In genomic region chr12:28587949-28588348, GRCm38 (mm10) we compare ENCODE assay signal across 17 mouse cellular contexts. TPM values are rescaled to one million over a fixed set of nuclear protein-coding genes. Genes with fewer than 3 reads are reported as not detected.
DNase-seq lines count a peak whose midpoint lies in the region; ATAC-seq lines count a peak whose summit lies in the region.
"Had no signal": no experiment of that assay in that cellular context is flagged by ENCODE, and none has a peak within 500 bp of the region (broad histone marks: within the 10 kb centered on the region; RNA-seq: fewer than 3 reads in every experiment).

No protein-coding gene starts in this region.

- H3K4me1 ChIP-seq in forebrain, embryonic 15.5 days, result peaks cover 25% of the 10 kb centered on the region
- peaks cover 19% of the 10 kb centered on the region for H3K4me1 ChIP-seq in forebrain, embryonic 12.5 days
- peaks cover 32% of the 10 kb centered on the region for H3K4me1 ChIP-seq in hindbrain, embryonic 15.5 days (replicated peaks)
- H3K4me1 ChIP-seq in liver, embryonic 11.5 days (replicated peaks; ENCODE audit: control insufficient read depth, insufficient read depth, low read length), result no peaks in the 10 kb centered on the region; the same call in 1 of the 2 replicates

- no peak overlapping the region for H3K9ac ChIP-seq in forebrain, embryonic 15.5 days (replicated peaks)
- H3K9ac ChIP-seq in forebrain, embryonic 12.5 days, result no peak overlapping the region
- no peak overlapping the region for H3K9ac ChIP-seq in hindbrain, embryonic 15.5 days
- H3K9ac ChIP-seq in liver, embryonic 11.5 days (ENCODE audit: low read depth, low read length), result no peak overlapping the region
- H3K9ac ChIP-seq: liver, embryonic 14.5 days had no signal

- WGBS in forebrain, embryonic 15.5 days, result 55% methylated on average over 6 of the region's 6 CpGs
- 79% methylated on average over 6 of the region's 6 CpGs for WGBS in forebrain, embryonic 12.5 days
- 36% methylated on average over 6 of the region's 6 CpGs for WGBS in hindbrain, embryonic 15.5 days
- WGBS in liver, embryonic 11.5 days, result 81% methylated on average over 6 of the region's 6 CpGs

- DNase-seq in left cerebral cortex, adult 8-10 months (ENCODE audit: low spot score in 2 of 2), result peak; percentile 26 to 93
- DNase-seq in right cerebral cortex, postnatal 10 days (ENCODE audit: low spot score in 2 of 2), result peak; percentile 85 to 94
- DNase-seq in cerebellum, adult 18-20 months, result no peak
- DNase-seq in kidney, adult 9 months, result no peak
- DNase-seq in liver, embryonic 11.5 days (ENCODE audit: low spot score), result no peak
- DNase-seq: cerebellum, adult 11 months; gastrocnemius, postnatal 36 days; kidney, postnatal 10 days had no signal

- no peaks in the 10 kb centered on the region for H3K36me3 ChIP-seq in forebrain, embryonic 15.5 days
- H3K36me3 ChIP-seq in forebrain, embryonic 12.5 days (replicated peaks), result no peaks in the 10 kb centered on the region
- H3K36me3 ChIP-seq in hindbrain, embryonic 15.5 days, result no peaks in the 10 kb centered on the region
- H3K36me3 ChIP-seq in liver, embryonic 11.5 days (ENCODE audit: control insufficient read depth, insufficient read depth, low read length), result no peaks in the 10 kb centered on the region
- H3K36me3 ChIP-seq: embryonic facial prominence, embryonic 13.5 days; G1E had no signal

- no peak overlapping the region for H3K4me2 ChIP-seq in forebrain, embryonic 15.5 days (replicated peaks)
- H3K4me2 ChIP-seq in forebrain, embryonic 12.5 days, result no peak overlapping the region
- no peak overlapping the region for H3K4me2 ChIP-seq in hindbrain, embryonic 15.5 days
- no peak overlapping the region for H3K4me2 ChIP-seq in liver, embryonic 11.5 days
- H3K4me2 ChIP-seq: embryonic facial prominence, embryonic 13.5 days had no signal

- H3K4me3 ChIP-seq in forebrain, embryonic 15.5 days, result no peak overlapping the region
- H3K4me3 ChIP-seq in forebrain, embryonic 12.5 days (replicated peaks), result no peak overlapping the region
- no peak overlapping the region for H3K4me3 ChIP-seq in hindbrain, embryonic 15.5 days
- no peak overlapping the region for H3K4me3 ChIP-seq in liver, embryonic 11.5 days (ENCODE audit: low read depth, low read length)
- H3K4me3 ChIP-seq: embryonic facial prominence, embryonic 13.5 days had no signal

- ATAC-seq in forebrain, embryonic 15.5 days (replicated peaks), result no peak
- no peak for ATAC-seq in forebrain, embryonic 12.5 days (ENCODE audit: low FRiP score)
- ATAC-seq in hindbrain, embryonic 15.5 days (ENCODE audit: low FRiP score, low read depth), result no peak
- ATAC-seq in liver, embryonic 11.5 days (replicated peaks; ENCODE audit: low FRiP score), result no peak

- H3K9me3 ChIP-seq in forebrain, embryonic 15.5 days, result no peaks in the 10 kb centered on the region
- no peaks in the 10 kb centered on the region for H3K9me3 ChIP-seq in forebrain, embryonic 12.5 days
- H3K9me3 ChIP-seq in hindbrain, embryonic 15.5 days, result no peaks in the 10 kb centered on the region
- no peaks in the 10 kb centered on the region for H3K9me3 ChIP-seq in liver, embryonic 11.5 days (ENCODE audit: control insufficient read depth, low read length)
- H3K9me3 ChIP-seq: embryonic facial prominence, embryonic 13.5 days; G1E had no signal

- no peaks in the 10 kb centered on the region for H3K27me3 ChIP-seq in forebrain, embryonic 15.5 days
- H3K27me3 ChIP-seq in forebrain, embryonic 12.5 days, result peaks cover 30% of the 10 kb centered on the region
- no peaks in the 10 kb centered on the region for H3K27me3 ChIP-seq in hindbrain, embryonic 15.5 days
- peaks cover 6% of the 10 kb centered on the region; the same call in 1 of the 2 replicates for H3K27me3 ChIP-seq in liver, embryonic 11.5 days (replicated peaks; ENCODE audit: control insufficient read depth, insufficient read depth, low read length)

- H3K27ac ChIP-seq in forebrain, embryonic 15.5 days (replicated peaks), result peak overlapping the region; percentile 58
- H3K27ac ChIP-seq in forebrain, embryonic 12.5 days, result no peak overlapping the region
- H3K27ac ChIP-seq in hindbrain, embryonic 15.5 days (replicated peaks), result peak overlapping the region; percentile 79
- no peak overlapping the region for H3K27ac ChIP-seq in liver, embryonic 11.5 days (ENCODE audit: low read depth, low read length)
- H3K27ac ChIP-seq: embryonic facial prominence, embryonic 13.5 days; liver, embryonic 14.5 days had no signal

RNA-seq across cellular contexts. Expression of gene Allc, which starts 5.6 kb away (rescaled TPM):
- polyA plus RNA-seq in forebrain, embryonic 15.5 days (2015; fragmentation: Nextera tagmentation; extraction: Ambion mirVana), result 0.11 TPM in 1 of 2 replicates, not detected in the other
- not detected in 2 replicates for polyA plus RNA-seq in forebrain, embryonic 12.5 days (2016; fragmentation: Nextera tagmentation; extraction: Ambion mirVana)
- 0.10 TPM in 1 of 2 replicates, not detected in the other for polyA plus RNA-seq in hindbrain, embryonic 15.5 days (2015; fragmentation: Nextera tagmentation; extraction: Ambion mirVana)
- 1 to 10 TPM in 1 of 4 experiments, under 1 TPM in 3; 0.74 to 1.3 (median 0.91) TPM for total RNA-seq in left cerebral cortex, adult 8-10 months (2022)
- polyA plus RNA-seq in liver, embryonic 11.5 days (2014; fragmentation: Nextera tagmentation; extraction: Ambion mirVana), result 0.13 TPM in 1 of 2 replicates, not detected in the other
- total RNA-seq: adrenal gland, adult 18-20 months; gastrocnemius, postnatal 36 days; heart, postnatal 25 days; megakaryocyte progenitor cell, adult 5-6 weeks had no signal
- polyA plus RNA-seq: embryonic facial prominence, embryonic 13.5 days; G1E; liver, embryonic 14.5 days had no signal

RNA-seq across cellular contexts. Expression of gene Colec11, which starts 35.2 kb away (rescaled TPM):
- 0.52 and 0.73 TPM in 2 replicates for polyA plus RNA-seq in forebrain, embryonic 15.5 days (2015; fragmentation: Nextera tagmentation; extraction: Ambion mirVana)
- polyA plus RNA-seq in forebrain, embryonic 12.5 days (2016; fragmentation: Nextera tagmentation; extraction: Ambion mirVana), result 0.22 and 0.23 TPM in 2 replicates
- 1.2 and 1.9 TPM in 2 replicates for polyA plus RNA-seq in hindbrain, embryonic 15.5 days (2015; fragmentation: Nextera tagmentation; extraction: Ambion mirVana)
- under 1 TPM in 3 of 4 experiments, not detected in 1; 0.35 to 0.39 (median 0.35) TPM for total RNA-seq in left cerebral cortex, adult 8-10 months (2022)
- polyA plus RNA-seq in liver, embryonic 11.5 days (2014; fragmentation: Nextera tagmentation; extraction: Ambion mirVana), result 24.2 and 24.3 TPM in 2 replicates
- polyA plus RNA-seq: embryonic facial prominence, embryonic 13.5 days; G1E had no signal

RNA-seq across cellular contexts. Expression of gene Dcdc2c, which starts 35.8 kb away (rescaled TPM):
- polyA plus RNA-seq in forebrain, embryonic 15.5 days (2015; fragmentation: Nextera tagmentation; extraction: Ambion mirVana), result 0.15 TPM in 1 of 2 replicates, not detected in the other
- polyA plus RNA-seq in forebrain, embryonic 12.5 days (2016; fragmentation: Nextera tagmentation; extraction: Ambion mirVana), result 0.13 TPM in 1 of 2 replicates, not detected in the other
- polyA plus RNA-seq in hindbrain, embryonic 15.5 days (2015; fragmentation: Nextera tagmentation; extraction: Ambion mirVana), result 0.10 TPM in 1 of 2 replicates, not detected in the other
- total RNA-seq in left cerebral cortex, adult 8-10 months (2022), result under 1 TPM; 0.48 to 1.00 (median 0.62) TPM
- not detected in 2 replicates for polyA plus RNA-seq in liver, embryonic 11.5 days (2014; fragmentation: Nextera tagmentation; extraction: Ambion mirVana)
- total RNA-seq: gastrocnemius, postnatal 36 days; heart, postnatal 25 days had no signal
- polyA plus RNA-seq: G1E; liver, embryonic 14.5 days had no signal

RNA-seq across cellular contexts. Expression of gene Rps7, which starts 47.8 kb away (rescaled TPM):
- 531 and 541 TPM in 2 replicates for polyA plus RNA-seq in forebrain, embryonic 15.5 days (2015; fragmentation: Nextera tagmentation; extraction: Ambion mirVana)
- 650 and 690 TPM in 2 replicates for polyA plus RNA-seq in forebrain, embryonic 12.5 days (2016; fragmentation: Nextera tagmentation; extraction: Ambion mirVana)
- polyA plus RNA-seq in hindbrain, embryonic 15.5 days (2015; fragmentation: Nextera tagmentation; extraction: Ambion mirVana), result 389 and 432 TPM in 2 replicates
- total RNA-seq in left cerebral cortex, adult 8-10 months (2022), result 100 to 1,000 TPM; 266 to 307 (median 284) TPM
- polyA plus RNA-seq in liver, embryonic 11.5 days (2014; fragmentation: Nextera tagmentation; extraction: Ambion mirVana), result 1,023 and 1,028 TPM in 2 replicates

Comparison
In these comparisons a context has a peak if more than half of its experiments do, and no peak if none do; other contexts are left out.
1. H3K27ac ChIP-seq: peak in forebrain, embryonic 15.5 days (single experiment) and hindbrain, embryonic 15.5 days (single experiment); none in forebrain, embryonic 12.5 days (single experiment) and liver, embryonic 11.5 days (single experiment).
2. DNase-seq: peak in left cerebral cortex, adult 8-10 months (2 of 2) and right cerebral cortex, postnatal 10 days (2 of 2); none in cerebellum, adult 18-20 months (0 of 2), kidney, adult 9 months (single experiment) and liver, embryonic 11.5 days (single experiment).